Mouse (Mus musculus): ENCODE results near the gene Cep68. TPM values are rescaled to one million over a fixed set of nuclear protein-coding genes. Genes with fewer than 3 reads are reported as not detected.

Cep68 gene
- 29.3 and 29.4 TPM in 2 replicates for polyA plus RNA-seq (2015; fragmentation: Nextera tagmentation; extraction: Ambion mirVana)

DNA sequence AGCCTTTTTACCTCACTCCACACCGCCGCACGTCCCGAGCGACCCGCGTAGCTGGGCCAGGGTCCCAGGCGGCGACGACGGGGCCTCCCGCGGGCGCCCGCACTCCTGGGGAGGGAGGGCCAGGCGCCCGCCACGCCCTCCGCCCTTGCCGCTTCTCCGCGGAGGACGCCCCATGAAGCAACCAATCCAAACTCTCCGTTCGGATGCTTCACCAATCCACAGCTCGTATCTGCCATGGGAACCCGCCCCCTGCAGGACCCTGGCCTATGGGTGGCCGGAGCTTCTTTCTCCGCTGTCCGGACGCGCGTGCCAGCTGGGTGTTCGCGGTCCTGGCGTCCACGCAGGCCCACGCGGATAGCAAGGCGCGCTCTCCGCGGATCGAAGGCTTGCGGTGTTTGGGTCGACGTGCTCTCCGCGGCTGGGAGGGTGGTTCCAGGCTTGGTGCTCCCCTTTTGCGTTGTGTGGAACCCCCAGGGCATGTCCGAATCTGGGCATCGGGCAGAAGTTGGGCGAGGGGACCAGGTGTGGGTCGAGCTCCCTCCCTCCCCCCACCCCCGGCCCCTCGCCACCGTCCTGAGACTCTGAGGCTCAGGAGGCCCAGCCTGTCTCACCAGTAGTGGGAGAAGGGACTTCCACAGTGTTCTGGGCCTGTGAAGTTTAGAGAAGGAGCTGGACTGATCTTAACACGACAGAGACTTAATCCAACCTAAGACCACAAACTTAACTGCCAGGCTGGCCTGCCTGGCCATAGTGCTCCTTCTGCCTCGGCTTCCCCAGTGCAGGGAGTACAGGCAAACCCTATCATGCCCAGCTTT, at the start of gene Cep68:
Gene Cep68, minus strand, starts transcription at position 134 of the 815 bp plus-strand sequence.
- Histone ChIP-seq H3K27me3 (replicated peaks) (no peaks in the 10 kb centered on the region), H3K9ac (peak within 1 kb of the TSS; percentile 92), H3K27ac (peak within 1 kb of the TSS; percentile 87), H3K4me2 (peak within 1 kb of the TSS; percentile 94), H3K9me3 (no peaks in the 10 kb centered on the region), H3K4me1 (peaks cover 30% of the 10 kb centered on the region), H3K4me3 (peak within 1 kb of the TSS; percentile 81), H3K36me3 (replicated peaks) (no peaks in the 10 kb centered on the region)
- ATAC-seq (replicated peaks), result peak; percentile 99
- WGBS, result under 1% methylated on average over 59 of the region's 59 CpGs

DNA sequence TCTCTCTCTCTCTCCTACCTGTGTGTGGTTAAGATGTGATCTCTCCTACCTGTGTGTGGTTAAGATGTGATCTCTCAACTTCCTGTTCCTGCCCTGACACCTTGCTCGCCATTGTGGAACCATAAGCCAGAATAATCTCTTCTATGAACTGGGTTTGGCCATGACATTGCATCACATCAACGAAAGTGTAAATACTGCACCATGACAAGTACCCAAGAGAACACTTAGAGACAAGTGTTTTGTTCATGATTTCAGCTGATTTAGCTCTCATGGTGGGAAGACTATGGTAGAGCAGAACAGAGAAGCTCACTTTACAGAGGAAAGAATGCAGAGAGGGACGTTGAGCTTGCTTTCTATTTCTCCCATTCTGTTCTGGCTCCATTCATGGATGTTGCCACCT, 35.2 kb upstream of the Cep68 start:
- H3K27ac ChIP-seq, result no peak overlapping the region
- no peaks in the 10 kb centered on the region for H3K36me3 ChIP-seq (replicated peaks)
- H3K4me2 ChIP-seq, result no peak overlapping the region
- 80% methylated on average over 3 of the region's 3 CpGs for WGBS
- H3K9ac ChIP-seq, result no peak overlapping the region
- no peaks in the 10 kb centered on the region for H3K27me3 ChIP-seq (replicated peaks)
- no peak for ATAC-seq (replicated peaks)
- no peak overlapping the region for H3K4me3 ChIP-seq
- H3K9me3 ChIP-seq, result no peaks in the 10 kb centered on the region
- H3K4me1 ChIP-seq, result no peaks in the 10 kb centered on the region

DNA sequence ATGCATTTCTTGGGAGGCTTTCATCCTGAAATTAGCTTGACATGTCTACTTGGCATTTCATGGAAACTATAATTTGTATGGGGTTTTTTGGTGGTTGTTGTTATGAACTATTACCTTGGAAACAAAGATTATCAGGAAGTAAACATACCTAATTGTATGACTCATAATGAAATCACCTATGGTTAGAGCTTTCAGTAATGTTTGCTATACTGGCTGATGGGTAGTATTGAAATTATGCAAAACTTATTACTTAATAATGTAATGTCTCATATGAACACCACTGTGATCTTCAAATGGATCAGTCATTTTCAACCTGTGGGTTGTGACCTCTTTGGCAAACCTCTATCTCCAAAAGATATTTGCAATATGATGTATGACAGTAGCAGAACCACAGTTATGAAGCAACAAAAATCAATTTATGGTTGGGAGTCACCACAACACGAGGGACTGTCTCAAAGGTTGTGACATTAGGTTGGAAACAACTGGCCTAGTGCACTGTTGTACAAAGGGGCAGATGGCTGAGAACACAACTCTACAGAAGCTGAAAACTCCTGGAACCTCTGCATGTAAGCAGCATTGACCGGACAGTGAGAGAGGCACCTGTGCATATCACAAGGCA, 33.5 kb upstream of the Cep68 start:
- WGBS, result 89% methylated on average over 2 of the region's 2 CpGs
- Histone ChIP-seq H3K4me2 (no peak overlapping the region), H3K27me3 (replicated peaks) (no peaks in the 10 kb centered on the region), H3K9ac (no peak overlapping the region), H3K9me3 (no peaks in the 10 kb centered on the region), H3K4me3 (no peak overlapping the region), H3K36me3 (replicated peaks) (no peaks in the 10 kb centered on the region), H3K27ac (no peak overlapping the region), H3K4me1 (no peaks in the 10 kb centered on the region)
- no peak for ATAC-seq (replicated peaks)

DNA sequence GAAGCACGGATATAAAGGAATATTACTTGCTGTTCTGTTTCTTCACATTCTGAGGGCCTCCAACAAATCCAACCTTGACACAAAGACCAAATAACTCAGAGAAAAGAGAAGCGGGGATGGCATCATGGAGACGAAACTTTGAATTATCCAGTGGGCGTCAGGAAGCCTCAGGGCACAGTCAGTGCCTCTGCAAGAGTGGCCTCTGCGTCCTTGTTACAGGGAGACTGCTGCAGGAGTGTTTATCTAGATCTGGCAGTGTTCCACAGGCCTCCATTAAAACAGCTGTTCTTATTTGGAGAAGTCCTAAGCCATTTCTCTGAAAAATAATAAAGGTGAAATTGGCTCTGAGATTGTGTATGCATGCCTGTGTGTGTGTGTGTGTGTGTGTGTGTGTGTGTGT, 31.8 kb upstream of the Cep68 start:
- H3K9ac ChIP-seq, result no peak overlapping the region
- 87% methylated on average over 5 of the region's 5 CpGs for WGBS
- no peaks in the 10 kb centered on the region for H3K9me3 ChIP-seq
- no peak overlapping the region for H3K4me2 ChIP-seq
- ATAC-seq (replicated peaks), result no peak
- H3K27me3 ChIP-seq (replicated peaks), result no peaks in the 10 kb centered on the region
- H3K36me3 ChIP-seq (replicated peaks), result no peaks in the 10 kb centered on the region
- H3K4me1 ChIP-seq, result no peaks in the 10 kb centered on the region
- H3K27ac ChIP-seq, result no peak overlapping the region
- H3K4me3 ChIP-seq, result no peak overlapping the region

DNA sequence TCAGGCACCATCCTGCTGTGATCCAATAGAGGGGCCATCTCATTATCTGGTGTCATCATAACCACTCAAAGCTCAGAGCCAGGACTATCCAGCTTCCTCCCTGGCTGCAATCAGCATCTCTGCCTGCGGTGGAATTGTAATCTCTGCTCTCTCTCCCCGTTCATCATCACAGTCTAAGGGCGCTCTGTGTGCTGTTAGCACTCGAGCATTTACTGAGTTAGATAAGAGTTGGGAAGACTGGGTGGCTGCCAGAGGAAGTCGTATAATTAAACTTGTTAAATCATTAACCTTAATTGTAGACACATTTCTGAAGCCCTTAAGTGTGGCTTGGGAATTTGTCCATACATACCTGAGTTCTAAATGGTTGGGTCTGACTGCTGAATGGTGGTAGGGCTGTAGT, 29.5 kb upstream of the Cep68 start:
- no peak overlapping the region for H3K27ac ChIP-seq
- WGBS, result 78% methylated on average over 5 of the region's 5 CpGs
- no peak overlapping the region for H3K4me2 ChIP-seq
- H3K27me3 ChIP-seq (replicated peaks), result no peaks in the 10 kb centered on the region
- H3K9me3 ChIP-seq, result no peaks in the 10 kb centered on the region
- no peak overlapping the region for H3K9ac ChIP-seq
- H3K36me3 ChIP-seq (replicated peaks), result no peaks in the 10 kb centered on the region
- ATAC-seq (replicated peaks), result no peak
- H3K4me1 ChIP-seq, result no peaks in the 10 kb centered on the region
- no peak overlapping the region for H3K4me3 ChIP-seq

DNA sequence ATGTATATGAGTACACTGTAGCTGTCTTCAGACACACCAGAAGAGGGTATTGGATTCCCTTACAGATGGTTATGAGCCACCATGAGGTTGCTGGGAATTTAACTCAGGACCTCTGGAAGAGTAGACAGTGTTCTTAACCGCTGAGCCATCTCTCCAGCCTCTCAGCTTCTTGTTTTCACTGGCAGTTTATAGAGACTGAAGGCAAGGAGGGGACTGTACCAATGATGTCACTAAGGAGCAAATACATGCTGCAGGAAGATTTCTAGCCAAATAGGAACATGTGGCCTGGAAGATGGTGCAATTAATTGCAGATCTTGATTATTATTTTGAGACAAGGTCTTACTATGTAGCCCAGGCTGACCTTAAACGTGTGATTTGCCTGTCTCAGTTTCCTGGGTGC, 27.9 kb upstream of the Cep68 start:
- Histone ChIP-seq H3K4me1 (no peaks in the 10 kb centered on the region), H3K9ac (no peak overlapping the region), H3K4me2 (no peak overlapping the region), H3K36me3 (replicated peaks) (no peaks in the 10 kb centered on the region), H3K27ac (no peak overlapping the region), H3K9me3 (no peaks in the 10 kb centered on the region), H3K4me3 (no peak overlapping the region), H3K27me3 (replicated peaks) (no peaks in the 10 kb centered on the region)
- 69% methylated on average over 2 of the region's 2 CpGs for WGBS
- ATAC-seq (replicated peaks), result no peak

DNA sequence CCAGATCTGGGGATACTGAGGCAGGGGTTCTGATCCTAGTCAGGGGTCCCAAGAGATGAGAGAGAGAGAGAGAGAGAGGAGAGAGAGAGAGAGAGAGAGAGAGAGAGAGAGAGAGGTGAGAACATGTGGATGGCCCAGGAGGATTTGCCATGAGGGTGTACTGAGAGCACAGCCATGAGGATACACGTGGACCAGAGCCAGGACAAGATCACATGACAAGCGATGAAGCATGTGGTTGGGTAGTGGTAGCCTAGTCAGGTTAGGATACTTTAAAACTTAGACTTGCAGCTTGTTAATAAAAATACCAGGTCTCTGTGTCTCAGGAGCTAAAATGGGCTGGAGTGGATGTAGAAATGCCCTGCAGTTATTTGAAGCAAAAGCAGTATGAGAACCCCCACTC, 26.7 kb upstream of the Cep68 start:
- 73% methylated on average over 2 of the region's 2 CpGs for WGBS
- no peak for ATAC-seq (replicated peaks)
- Histone ChIP-seq H3K36me3 (replicated peaks) (no peaks in the 10 kb centered on the region), H3K4me1 (no peaks in the 10 kb centered on the region), H3K27ac (no peak overlapping the region), H3K9ac (no peak overlapping the region), H3K27me3 (replicated peaks) (no peaks in the 10 kb centered on the region), H3K9me3 (no peaks in the 10 kb centered on the region), H3K4me2 (no peak overlapping the region), H3K4me3 (no peak overlapping the region)

DNA sequence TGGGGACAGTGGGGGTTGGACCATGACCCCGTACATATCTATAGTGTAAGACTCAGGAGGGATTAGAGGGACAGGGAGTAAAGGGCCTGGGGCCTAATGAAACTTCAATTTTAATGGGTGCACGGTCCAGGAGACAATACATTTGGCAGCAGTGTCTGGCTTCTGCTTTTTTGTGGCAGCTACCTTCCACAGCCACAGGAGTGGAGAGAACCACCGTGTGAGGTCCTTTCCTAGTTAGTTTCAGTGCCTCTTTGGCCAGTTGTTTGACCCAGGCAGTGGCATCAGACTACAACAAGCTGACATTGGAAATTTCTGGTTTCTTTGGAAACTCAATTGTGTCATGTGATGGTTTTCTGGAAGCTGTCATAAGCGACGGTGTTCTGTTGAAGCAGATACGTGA, 20.7 kb upstream of the Cep68 start:
- 87% methylated on average over 6 of the region's 6 CpGs for WGBS
- no peak overlapping the region for H3K27ac ChIP-seq

DNA sequence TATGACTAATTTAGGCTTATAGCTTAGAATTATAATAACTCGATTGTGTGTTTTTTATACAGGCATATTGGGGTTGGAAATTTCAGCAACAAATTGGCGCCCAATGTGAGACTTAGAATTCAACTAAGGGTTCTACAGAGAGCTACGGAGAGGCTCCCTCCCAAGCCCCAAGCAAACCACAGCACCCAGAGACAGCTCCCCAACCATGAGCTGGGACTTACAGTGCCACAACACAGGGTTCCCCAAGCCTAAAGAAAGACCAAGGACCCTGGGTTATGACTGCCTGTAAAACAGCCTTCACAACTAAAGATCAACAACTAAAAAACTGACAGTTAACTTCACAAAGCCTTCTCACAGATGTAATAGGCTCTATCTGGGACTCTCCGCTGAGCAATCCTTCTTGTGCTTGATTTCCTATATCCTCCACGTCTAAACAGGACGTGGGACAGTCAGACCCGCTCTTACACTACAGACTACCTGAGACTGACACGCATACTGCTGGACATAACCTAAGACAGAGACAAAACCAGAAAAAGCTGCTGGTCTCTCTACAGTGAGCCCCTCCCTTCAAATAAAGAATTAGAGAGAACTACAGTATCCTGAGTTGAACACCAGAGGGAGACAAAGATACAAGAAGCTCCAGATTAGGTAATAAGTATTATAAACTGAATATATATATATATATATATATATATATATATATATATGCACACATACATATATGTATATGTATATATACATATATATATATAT, 13.6 kb upstream of the Cep68 start:
- Histone ChIP-seq H3K4me1 (no peaks in the 10 kb centered on the region), H3K9ac (no peak overlapping the region), H3K27me3 (replicated peaks) (no peaks in the 10 kb centered on the region), H3K4me3 (no peak overlapping the region), H3K9me3 (no peaks in the 10 kb centered on the region), H3K36me3 (replicated peaks) (no peaks in the 10 kb centered on the region), H3K4me2 (no peak overlapping the region), H3K27ac (no peak overlapping the region)
- 58% methylated on average over 8 of the region's 8 CpGs for WGBS
- peak; percentile 78 for ATAC-seq (replicated peaks)

More for the DNA sequence above, 20.7 kb upstream of the Cep68 start:
- no peaks in the 10 kb centered on the region for H3K4me1 ChIP-seq
- no peaks in the 10 kb centered on the region for H3K9me3 ChIP-seq
- H3K36me3 ChIP-seq (replicated peaks), result no peaks in the 10 kb centered on the region
- H3K27me3 ChIP-seq (replicated peaks), result no peaks in the 10 kb centered on the region
- no peak overlapping the region for H3K4me2 ChIP-seq
- no peak overlapping the region for H3K4me3 ChIP-seq
- no peak overlapping the region for H3K9ac ChIP-seq
- no peak for ATAC-seq (replicated peaks)

DNA sequence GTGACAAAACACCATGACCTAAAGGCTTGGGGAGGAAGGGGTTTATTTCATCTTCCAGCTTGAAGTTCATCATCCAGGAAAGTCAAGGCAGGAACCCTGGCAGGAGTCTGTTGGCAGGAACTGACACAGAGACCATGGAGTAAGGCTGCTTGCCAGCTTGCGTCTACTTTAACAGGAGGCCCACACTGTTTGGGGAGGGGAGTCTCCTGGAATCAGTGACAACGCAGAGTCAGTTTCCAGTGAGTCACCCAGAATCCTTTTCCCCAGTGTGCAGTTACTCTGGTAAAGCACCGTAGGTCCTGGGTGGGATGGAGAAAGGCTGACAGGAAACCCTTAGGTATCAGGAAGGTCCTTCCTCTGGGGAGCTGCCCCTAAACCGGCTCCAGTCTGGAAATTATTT, 5.6 kb upstream of the Cep68 start:
- Histone ChIP-seq H3K4me1 (peaks cover 4% of the 10 kb centered on the region; the same call in 1 of the 2 replicates), H3K4me2 (no peak overlapping the region), H3K4me3 (no peak overlapping the region), H3K9me3 (no peaks in the 10 kb centered on the region), H3K36me3 (replicated peaks) (no peaks in the 10 kb centered on the region), H3K27me3 (replicated peaks) (no peaks in the 10 kb centered on the region), H3K27ac (no peak overlapping the region), H3K9ac (no peak overlapping the region)
- 93% methylated on average over 4 of the region's 4 CpGs for WGBS
- ATAC-seq (replicated peaks), result no peak

DNA sequence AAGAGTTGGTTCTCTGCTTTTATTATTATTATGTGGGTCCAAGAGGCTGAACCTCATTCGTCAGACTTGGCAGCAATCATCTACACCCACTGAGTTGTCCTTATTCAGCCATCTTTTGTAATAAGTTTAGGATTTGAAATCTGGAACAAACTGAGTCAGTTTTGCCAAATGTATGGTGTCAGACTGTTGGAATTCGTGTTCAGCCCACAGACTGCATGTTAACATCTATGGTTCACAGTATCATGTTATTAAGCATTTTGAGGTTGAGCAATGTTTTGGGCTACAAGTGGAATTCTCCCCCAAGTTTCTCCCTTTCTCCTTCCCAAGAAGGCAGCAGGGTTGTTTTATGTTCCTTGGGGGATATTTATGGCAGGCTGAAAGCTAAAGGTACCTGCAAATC, 3.9 kb upstream of the Cep68 start:
- no peaks in the 10 kb centered on the region for H3K36me3 ChIP-seq (replicated peaks)
- H3K9ac ChIP-seq, result no peak overlapping the region
- ATAC-seq (replicated peaks), result no peak
- H3K4me1 ChIP-seq, result peaks cover 10% of the 10 kb centered on the region
- H3K9me3 ChIP-seq, result no peaks in the 10 kb centered on the region
- H3K27ac ChIP-seq, result no peak overlapping the region
- 79% methylated on average over 2 of the region's 2 CpGs for WGBS
- no peak overlapping the region for H3K4me2 ChIP-seq
- H3K4me3 ChIP-seq, result no peak overlapping the region
- H3K27me3 ChIP-seq (replicated peaks), result no peaks in the 10 kb centered on the region

DNA sequence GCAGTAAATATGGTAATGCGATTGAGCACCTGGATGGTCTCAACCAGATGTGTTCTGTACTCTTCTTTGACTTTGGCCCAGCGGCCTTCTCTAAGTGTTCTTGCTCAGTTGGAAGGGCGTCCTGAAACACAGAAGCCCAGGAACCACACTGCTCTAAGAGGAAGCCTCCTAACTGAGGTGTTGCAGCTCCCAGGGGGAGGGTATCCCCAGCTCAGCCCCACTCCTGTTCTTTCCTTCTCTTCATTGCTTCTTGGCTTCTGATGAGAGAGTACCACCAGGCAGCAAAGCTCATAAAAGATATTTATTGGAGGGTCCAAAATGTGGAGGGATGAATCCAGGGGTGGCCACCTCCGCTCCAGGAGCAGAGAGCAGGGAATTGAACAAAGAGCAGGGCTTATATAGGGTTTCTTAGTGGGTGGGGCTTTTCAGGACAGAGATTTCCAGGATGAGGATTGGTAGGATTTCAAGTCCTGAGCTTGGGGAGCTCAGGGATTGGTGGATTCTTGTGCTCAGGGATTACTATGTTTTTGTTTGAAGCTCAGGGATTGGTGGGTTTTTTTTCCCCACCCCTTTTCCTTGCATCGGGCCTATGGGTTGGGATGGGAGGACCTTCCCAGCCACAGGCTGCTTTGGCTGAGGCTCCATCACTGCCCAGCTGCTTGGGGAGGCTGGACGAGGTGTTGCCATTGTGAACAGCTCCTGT, 1.4 kb upstream of the Cep68 start:
- Histone ChIP-seq H3K9me3 (no peaks in the 10 kb centered on the region), H3K36me3 (replicated peaks) (no peaks in the 10 kb centered on the region), H3K4me2 (no peak overlapping the region), H3K9ac (no peak overlapping the region), H3K27me3 (replicated peaks) (no peaks in the 10 kb centered on the region), H3K4me1 (peaks cover 30% of the 10 kb centered on the region), H3K27ac (no peak overlapping the region), H3K4me3 (no peak overlapping the region)
- ATAC-seq (replicated peaks), result no peak
- 90% methylated on average over 6 of the region's 6 CpGs for WGBS

Measured in midbrain, embryonic 15.5 days (tissue).